Comparison of ENCODE assay signal across 8 mouse cellular contexts in genomic region chr3:40540567-40541554, GRCm38 (mm10). TPM values are rescaled to one million over a fixed set of nuclear protein-coding genes. Genes with fewer than 3 reads are reported as not detected.
DNase-seq lines count a peak whose midpoint lies in the region; ATAC-seq and TF ChIP-seq lines count a peak whose summit lies in the region.

No protein-coding gene starts in this region.

- H3K36me3 ChIP-seq in ES-E14 (ENCODE audit: control insufficient read depth, insufficient read depth, low read length, poor library complexity, severe bottlenecking): no peaks in the 10 kb centered on the region
- H3K36me3 ChIP-seq in forebrain, embryonic 14.5 days (ENCODE audit: control insufficient read depth, insufficient read depth, low read length): no peaks in the 10 kb centered on the region
- H3K36me3 ChIP-seq in liver, postnatal 0 days (replicated peaks; ENCODE audit: insufficient read depth, low read length): no peaks in the 10 kb centered on the region
- no peaks in the 10 kb centered on the region for H3K36me3 ChIP-seq in neural tube, embryonic 13.5 days

- peak overlapping the region; percentile 92 to 94 for H3K4me3 ChIP-seq in ES-E14 (ENCODE audit: insufficient read depth in 1 of 2, low read depth in 1 of 2, low read length in 2 of 2, poor library complexity in 1 of 2, severe bottlenecking in 1 of 2)
- peak overlapping the region; percentile 76 for H3K4me3 ChIP-seq in forebrain, embryonic 14.5 days (ENCODE audit: low read depth, low read length)
- peak overlapping the region; percentile 84 for H3K4me3 ChIP-seq in liver, postnatal 0 days (ENCODE audit: low read depth, low read length)
- H3K4me3 ChIP-seq in neural tube, embryonic 13.5 days: peak overlapping the region; percentile 89

- TF ChIP-seq EP300 in liver, postnatal 0 days (IDR thresholded peaks at IDR 0.05; ENCODE audit: low read depth): no peak

- H3K4me1 ChIP-seq in ES-E14 (ENCODE audit: control insufficient read depth in 2 of 2, insufficient read depth in 2 of 2, low read length in 2 of 2, poor library complexity in 1 of 2): no peaks in the 10 kb centered on the region
- H3K4me1 ChIP-seq in forebrain, embryonic 14.5 days (ENCODE audit: control insufficient read depth, insufficient read depth, low read length): no peaks in the 10 kb centered on the region
- peaks cover 3% of the 10 kb centered on the region; the same call in 1 of the 2 replicates for H3K4me1 ChIP-seq in liver, postnatal 0 days (ENCODE audit: insufficient read depth)
- H3K4me1 ChIP-seq in neural tube, embryonic 13.5 days (replicated peaks): no peaks in the 10 kb centered on the region; the same call in 1 of the 2 replicates

- no peaks in the 10 kb centered on the region for H3K27me3 ChIP-seq in forebrain, embryonic 14.5 days (replicated peaks; ENCODE audit: control insufficient read depth, insufficient read depth, low read length)
- H3K27me3 ChIP-seq in liver, postnatal 0 days (ENCODE audit: insufficient read depth, low read length): no peaks in the 10 kb centered on the region
- H3K27me3 ChIP-seq in neural tube, embryonic 13.5 days: no peaks in the 10 kb centered on the region; the same call in 1 of the 2 replicates

- TF ChIP-seq CTCF in liver, postnatal 0 days (IDR thresholded peaks at IDR 0.05; ENCODE audit: low read depth): 0 out of 2 replicates have a peak, but pooled peaks have one; percentile 15

- in situ Hi-C loops in ES-E14 (cut with MboI; ENCODE audit: low sequenced_read_pairs in 2 of 2, unreplicated experiment in 2 of 2): no loop called here

- peak overlapping the region; percentile 92 for H3K9ac ChIP-seq in ES-E14 (ENCODE audit: insufficient read depth, low read depth, low read length, poor library complexity, severe bottlenecking)
- peak overlapping the region; percentile 85 for H3K9ac ChIP-seq in forebrain, embryonic 14.5 days (ENCODE audit: low read length)
- H3K9ac ChIP-seq in liver, postnatal 0 days (replicated peaks): peak overlapping the region; percentile 70
- H3K9ac ChIP-seq in neural tube, embryonic 13.5 days: peak overlapping the region; percentile 82

- DNase-seq in ES-E14 (ENCODE audit: low read depth, low spot score): peak; percentile 67
- peak; percentile 85 for DNase-seq in cerebellum, adult 11 months
- DNase-seq in forebrain, embryonic 14.5 days (ENCODE audit: low spot score): peak; percentile 94
- peak; percentile 91 to 94 for DNase-seq in heart, postnatal 14 days
- DNase-seq in layer of hippocampus, adult 11-12 months (ENCODE audit: low spot score): peak; percentile 90
- peak; percentile 94 for DNase-seq in liver, postnatal 0 days
- DNase-seq in telencephalon, adult 2 months (ENCODE audit: low read depth, low spot score): peak; percentile 52

- no peaks in the 10 kb centered on the region for H3K9me3 ChIP-seq in ES-E14 (ENCODE audit: control insufficient read depth, insufficient read depth, low read depth, low read length)
- H3K9me3 ChIP-seq in forebrain, embryonic 14.5 days (replicated peaks; ENCODE audit: control insufficient read depth, low read length): no peaks in the 10 kb centered on the region
- no peaks in the 10 kb centered on the region for H3K9me3 ChIP-seq in liver, postnatal 0 days (ENCODE audit: low read length)
- H3K9me3 ChIP-seq in neural tube, embryonic 13.5 days: no peaks in the 10 kb centered on the region

- H3K4me2 ChIP-seq in forebrain, embryonic 14.5 days (ENCODE audit: low read length): peak overlapping the region; percentile 63
- peak overlapping the region; percentile 84 for H3K4me2 ChIP-seq in liver, postnatal 0 days (ENCODE audit: low read depth, low read length)
- H3K4me2 ChIP-seq in neural tube, embryonic 13.5 days: peak overlapping the region; percentile 66

- peak; percentile 97 for ATAC-seq in forebrain, embryonic 14.5 days
- ATAC-seq in liver, postnatal 0 days: peak; percentile 90
- ATAC-seq in neural tube, embryonic 13.5 days (ENCODE audit: low read depth): peak; percentile 97

- WGBS in forebrain, embryonic 14.5 days: 4% methylated on average over 45 of the region's 45 CpGs
- 5% methylated on average over 45 of the region's 45 CpGs for WGBS in liver, postnatal 0 days (ENCODE audit: insufficient replicate concordance)
- WGBS in neural tube, embryonic 13.5 days: 4% methylated on average over 45 of the region's 45 CpGs

- no peak overlapping the region for H3K27ac ChIP-seq in ES-E14 (ENCODE audit: insufficient read depth, low read depth, low read length, poor library complexity, severe bottlenecking)
- H3K27ac ChIP-seq in forebrain, embryonic 14.5 days (ENCODE audit: low read depth, low read length): 0 out of 2 replicates have a peak overlapping the region, but pooled peaks have one; percentile 27
- no peak overlapping the region for H3K27ac ChIP-seq in liver, postnatal 0 days (ENCODE audit: low read depth)
- peak overlapping the region; percentile 74; the same call in 1 of the 2 replicates for H3K27ac ChIP-seq in neural tube, embryonic 13.5 days (replicated peaks)

- intact Hi-C loops in heart, postnatal 14 days (cut with DNase I): no loop called here

TF ChIP-seq in ES-E14, 5 proteins besides CTCF, POLR2A, EP300 and RAD21:
- no peak for TF ChIP-seq CHD2 (IDR thresholded peaks at IDR 0.05; ENCODE audit: low read depth, low read length)
- no peak for TF ChIP-seq ZNF384 (IDR thresholded peaks at IDR 0.05; ENCODE audit: low read depth, low read length)
- TF ChIP-seq MAFK (IDR thresholded peaks at IDR 0.05; ENCODE audit: insufficient read depth, low read depth, low read length): no peak
- no peak for TF ChIP-seq ZC3H11A (IDR thresholded peaks at IDR 0.05; ENCODE audit: borderline replicate concordance, low read depth, low read length)
- no peak for TF ChIP-seq HCFC1 (IDR thresholded peaks at IDR 0.05; ENCODE audit: borderline replicate concordance, insufficient read depth, low read length)

RNA-seq across cellular contexts. Expression of gene Intu, which starts 9.8 kb away (rescaled TPM):
- total RNA-seq in ES-E14 (2012; rRNA removed): 5.2 and 7.1 TPM in 2 replicates
- 4.6 TPM in 2 replicates for polyA plus RNA-seq in forebrain, embryonic 14.5 days (2014; fragmentation: Nextera tagmentation; extraction: Ambion mirVana)
- 10 to 100 TPM; 11.9 to 12.4 TPM for total RNA-seq in heart, postnatal 14 days (2021)
- polyA plus RNA-seq in liver, postnatal 0 days (2015; fragmentation: Nextera tagmentation; extraction: Ambion mirVana): 0.53 and 0.60 TPM in 2 replicates
- polyA plus RNA-seq in neural tube, embryonic 13.5 days (2015; fragmentation: Nextera tagmentation; extraction: Ambion mirVana): 2.7 and 4.8 TPM in 2 replicates

Comparison
In these comparisons a context has a peak if more than half of its experiments do, and no peak if none do; other contexts are left out.
1. H3K27ac ChIP-seq: peak in forebrain, embryonic 14.5 days (single experiment) and neural tube, embryonic 13.5 days (single experiment); none in ES-E14 (single experiment) and liver, postnatal 0 days (single experiment).
2. Peak in every context shown above with its lines, with median percentiles within 50 percentile points of each other: DNase-seq, H3K4me3 ChIP-seq, H3K9ac ChIP-seq, ATAC-seq and H3K4me2 ChIP-seq.